Mouse (Mus musculus): Measurements from ENCODE around the gene Traf3ip1. TPM values are rescaled to one million over a fixed set of nuclear protein-coding genes. Genes with fewer than 3 reads are reported as not detected.
"Not testable (repeated sequence)": the region's sequence is repeated elsewhere in the genome, so short reads cannot be mapped to it uniquely, and the experiment has no call there.

The Traf3ip1 gene
- polyA plus RNA-seq, 1 experiment: 8.0 TPM

DNA sequence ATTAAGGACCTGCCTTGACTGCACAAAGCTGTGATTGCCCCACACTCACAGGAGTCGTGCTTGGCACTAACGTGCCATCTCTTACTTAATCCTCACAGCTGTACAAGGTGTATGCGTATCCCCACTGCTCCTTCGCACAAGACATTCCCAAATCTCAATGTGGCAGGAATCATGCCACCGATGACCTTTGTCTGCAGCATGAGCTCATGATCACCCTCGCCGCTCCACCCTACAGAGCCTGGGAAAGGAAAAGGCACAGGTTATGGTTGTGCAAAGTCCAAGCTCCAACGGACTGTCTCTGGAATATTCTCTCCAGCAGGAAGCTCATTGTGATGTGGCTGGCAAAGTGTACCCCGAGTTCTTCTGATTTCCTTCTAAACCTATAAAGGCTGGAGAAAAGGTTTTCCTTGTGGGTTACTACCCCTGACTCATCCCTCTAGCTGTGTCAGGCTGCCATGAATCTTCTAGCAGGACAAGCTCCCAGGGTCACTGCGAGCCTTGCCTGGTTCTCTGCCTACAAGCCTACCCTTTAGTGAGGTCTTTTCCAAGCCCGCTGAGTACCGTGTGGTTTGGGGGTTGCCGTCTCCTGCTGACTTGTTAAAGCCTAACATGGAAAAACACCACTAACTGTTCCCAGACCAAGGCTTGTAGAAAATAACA, 31.0 kb upstream of the Traf3ip1 start:
- TF ChIP-seq POLR2A (IDR thresholded peaks at IDR 0.05; ENCODE audit: low read depth, low read length) (no peak), CTCF (IDR thresholded peaks at IDR 0.05; ENCODE audit: borderline replicate concordance, insufficient read depth, low read length) (no peak)
- Histone ChIP-seq H3K4me1 (ENCODE audit: control insufficient read depth, insufficient read depth, low read length) (0 out of 2 replicates have a peak, but pooled peaks cover 5% of the 10 kb centered on the region), H3K4me3 (ENCODE audit: insufficient read depth, low read length) (no peak overlapping the region), H3K27ac (ENCODE audit: insufficient read depth, low read length) (no peak overlapping the region)

- TF ChIP-seq CTCF (IDR thresholded peaks at IDR 0.05; ENCODE audit: borderline replicate concordance, insufficient read depth, low read length) (no peak), POLR2A (IDR thresholded peaks at IDR 0.05; ENCODE audit: low read depth, low read length) (no peak)
- no peak overlapping the region for H3K4me3 ChIP-seq (ENCODE audit: insufficient read depth, low read length)
Observed at GRCm38 (mm10) chr1:91464436-91464835, 30.0 kb upstream of the Traf3ip1 start.

DNA sequence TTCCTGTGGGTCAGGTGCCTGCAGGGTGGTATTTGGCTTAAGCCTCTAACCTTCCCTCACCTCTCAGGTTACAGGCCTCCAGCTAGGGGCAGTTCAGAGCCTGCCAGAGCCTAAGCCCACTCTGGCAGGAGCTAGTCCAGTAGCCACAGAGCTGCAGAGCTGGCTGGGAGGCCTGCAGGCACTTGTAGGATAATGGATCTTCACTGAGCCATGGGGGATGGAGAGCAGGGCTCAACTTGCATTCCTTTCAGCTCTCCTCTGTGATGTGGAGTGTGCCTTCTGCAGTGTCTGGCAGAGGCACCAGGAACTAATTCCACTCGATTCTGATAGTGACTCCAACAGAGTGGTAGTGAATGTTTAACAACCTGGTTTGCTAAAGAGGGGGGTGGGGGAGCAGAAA, 29.2 kb upstream of the Traf3ip1 start:
- no peak overlapping the region for H3K4me3 ChIP-seq (ENCODE audit: insufficient read depth, low read length)
- TF ChIP-seq CTCF (IDR thresholded peaks at IDR 0.05; ENCODE audit: borderline replicate concordance, insufficient read depth, low read length) (no peak), POLR2A (IDR thresholded peaks at IDR 0.05; ENCODE audit: low read depth, low read length) (no peak)
- 0 out of 2 replicates have a peak, but pooled peaks cover 2% of the 10 kb centered on the region for H3K4me1 ChIP-seq (ENCODE audit: control insufficient read depth, insufficient read depth, low read length)
- no peak overlapping the region for H3K27ac ChIP-seq (ENCODE audit: insufficient read depth, low read length)

More at GRCm38 (mm10) chr1:91464436-91464835, 30.0 kb upstream of the Traf3ip1 start:
- no peak overlapping the region for H3K27ac ChIP-seq (ENCODE audit: insufficient read depth, low read length)
- 0 out of 2 replicates have a peak, but pooled peaks cover 3% of the 10 kb centered on the region for H3K4me1 ChIP-seq (ENCODE audit: control insufficient read depth, insufficient read depth, low read length)

- no peak overlapping the region for H3K4me3 ChIP-seq (ENCODE audit: insufficient read depth, low read length)
- no peak for TF ChIP-seq POLR2A (IDR thresholded peaks at IDR 0.05; ENCODE audit: low read depth, low read length)
- no peak for TF ChIP-seq CTCF (IDR thresholded peaks at IDR 0.05; ENCODE audit: borderline replicate concordance, insufficient read depth, low read length)
- H3K27ac ChIP-seq (ENCODE audit: insufficient read depth, low read length): no peak overlapping the region
- H3K4me1 ChIP-seq (ENCODE audit: control insufficient read depth, insufficient read depth, low read length): no peaks in the 10 kb centered on the region
Observed at GRCm38 (mm10) chr1:91466186-91466585, 28.3 kb upstream of the Traf3ip1 start.

- H3K4me3 ChIP-seq (ENCODE audit: insufficient read depth, low read length): no peak overlapping the region
- TF ChIP-seq POLR2A (IDR thresholded peaks at IDR 0.05; ENCODE audit: low read depth, low read length) (no peak), CTCF (IDR thresholded peaks at IDR 0.05; ENCODE audit: borderline replicate concordance, insufficient read depth, low read length) (no peak)
- H3K27ac ChIP-seq (ENCODE audit: insufficient read depth, low read length): no peak overlapping the region
- H3K4me1 ChIP-seq (ENCODE audit: control insufficient read depth, insufficient read depth, low read length): no peaks in the 10 kb centered on the region
Observed at GRCm38 (mm10) chr1:91469888-91470419, 24.5 kb upstream of the Traf3ip1 start.

- H3K4me3 ChIP-seq (ENCODE audit: insufficient read depth, low read length); H3K27ac ChIP-seq (ENCODE audit: insufficient read depth, low read length); H3K4me1 ChIP-seq (ENCODE audit: control insufficient read depth, insufficient read depth, low read length): not testable (repeated sequence)
Observed at GRCm38 (mm10) chr1:91478145-91478544, 16.3 kb upstream of the Traf3ip1 start.

DNA sequence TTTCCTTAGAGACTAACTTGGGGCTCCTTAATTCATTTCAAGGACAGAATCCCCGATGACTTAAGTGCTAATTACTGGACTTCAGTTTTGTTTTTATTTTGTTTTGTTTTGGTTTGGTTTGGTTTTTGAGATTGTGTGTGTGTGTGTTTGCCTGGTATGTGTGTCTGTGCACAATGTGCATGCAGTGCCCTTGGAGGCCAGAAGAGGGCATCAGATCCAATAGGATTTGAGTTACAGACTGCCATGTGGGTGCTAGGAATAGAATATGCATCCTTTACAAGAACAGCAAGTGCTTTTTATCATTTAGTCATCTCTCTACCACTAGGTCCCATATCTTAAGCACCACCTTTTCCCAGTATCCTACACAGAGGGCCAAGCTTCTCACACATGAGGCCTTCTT, 15.5 kb upstream of the Traf3ip1 start:
- no peaks in the 10 kb centered on the region for H3K4me1 ChIP-seq (ENCODE audit: control insufficient read depth, insufficient read depth, low read length)
- no peak overlapping the region for H3K4me3 ChIP-seq (ENCODE audit: insufficient read depth, low read length)
- no peak for TF ChIP-seq CTCF (IDR thresholded peaks at IDR 0.05; ENCODE audit: borderline replicate concordance, insufficient read depth, low read length)
- no peak for TF ChIP-seq POLR2A (IDR thresholded peaks at IDR 0.05; ENCODE audit: low read depth, low read length)
- H3K27ac ChIP-seq (ENCODE audit: insufficient read depth, low read length): no peak overlapping the region

DNA sequence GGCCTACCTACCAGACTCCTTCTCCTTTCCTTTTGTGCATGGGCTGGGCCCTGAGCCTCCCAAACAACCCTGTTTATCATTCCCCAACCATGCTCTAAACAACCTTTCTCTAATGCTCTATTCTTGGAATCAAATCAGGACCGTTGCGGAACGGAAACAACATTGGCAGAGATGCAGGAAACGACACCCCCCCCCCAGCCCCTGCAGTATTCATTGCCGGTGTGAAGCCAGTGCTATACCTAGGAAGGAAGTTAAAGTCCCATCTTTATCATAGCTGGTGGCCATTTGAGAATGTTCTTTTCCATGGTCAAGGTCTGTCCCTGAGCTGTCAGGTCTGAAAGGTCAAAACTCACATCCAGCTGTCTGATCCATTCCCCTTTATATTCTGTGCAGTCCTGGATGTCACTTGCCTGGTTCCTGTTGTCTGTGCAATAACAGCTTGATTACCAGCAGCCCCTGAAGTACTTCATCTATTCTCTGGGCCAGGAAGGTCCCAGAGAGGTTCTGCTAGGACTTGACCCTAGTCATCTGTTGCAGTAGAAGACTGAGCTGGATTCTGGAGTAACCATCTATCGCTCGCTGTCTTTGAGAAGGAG, 11.7 kb upstream of the Traf3ip1 start:
- Histone ChIP-seq H3K27ac (ENCODE audit: insufficient read depth, low read length) (no peak overlapping the region), H3K4me3 (ENCODE audit: insufficient read depth, low read length) (no peak overlapping the region), H3K4me1 (ENCODE audit: control insufficient read depth, insufficient read depth, low read length) (no peaks in the 10 kb centered on the region)
- TF ChIP-seq CTCF (IDR thresholded peaks at IDR 0.05; ENCODE audit: borderline replicate concordance, insufficient read depth, low read length): no peak
- TF ChIP-seq POLR2A (IDR thresholded peaks at IDR 0.05; ENCODE audit: low read depth, low read length): no peak

DNA sequence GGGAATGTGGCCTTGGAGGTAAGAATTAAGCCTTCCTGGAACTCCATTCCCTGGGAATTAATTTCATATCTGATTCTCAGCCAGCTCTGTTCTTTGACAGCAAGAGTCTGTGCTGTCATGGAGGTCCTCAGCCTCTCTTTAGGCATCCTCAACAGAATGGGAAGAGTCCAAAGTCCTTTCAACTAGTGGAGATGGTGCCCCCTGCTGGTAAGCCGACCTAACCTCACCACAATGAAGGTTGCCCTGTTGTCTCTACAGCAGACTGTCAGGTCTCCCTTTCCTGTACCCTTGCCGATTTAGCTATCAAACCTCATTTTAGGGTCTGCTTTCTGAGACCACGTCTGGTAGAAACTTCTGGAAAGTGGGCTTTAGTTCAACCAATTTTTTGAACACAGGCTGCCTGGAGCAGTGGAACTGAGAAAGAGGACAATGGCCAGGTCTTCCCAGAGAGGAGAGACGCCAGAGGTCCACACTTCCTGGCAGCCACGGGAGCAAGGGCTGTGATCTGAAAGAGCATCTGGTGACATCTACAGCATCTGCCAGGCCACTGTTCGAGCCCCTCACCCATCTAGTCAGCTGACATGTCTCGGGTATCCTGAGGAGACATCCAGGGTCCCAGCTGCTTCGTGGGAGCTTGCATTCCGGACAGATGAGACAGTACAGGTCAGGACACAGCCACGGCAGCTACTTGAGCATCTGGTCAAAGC, 11.0 kb upstream of the Traf3ip1 start:
- no peaks in the 10 kb centered on the region for H3K4me1 ChIP-seq (ENCODE audit: control insufficient read depth, insufficient read depth, low read length)
- TF ChIP-seq CTCF (IDR thresholded peaks at IDR 0.05; ENCODE audit: borderline replicate concordance, insufficient read depth, low read length): peak; percentile 74; the same call in 1 of the 2 replicates
- no peak for TF ChIP-seq POLR2A (IDR thresholded peaks at IDR 0.05; ENCODE audit: low read depth, low read length)
- no peak overlapping the region for H3K4me3 ChIP-seq (ENCODE audit: insufficient read depth, low read length)
- no peak overlapping the region for H3K27ac ChIP-seq (ENCODE audit: insufficient read depth, low read length)

GRCm38 (mm10) chr1:91484011-91484346, 10.5 kb upstream of the Traf3ip1 start:
- H3K4me3 ChIP-seq (ENCODE audit: insufficient read depth, low read length): no peak overlapping the region
- no peak overlapping the region for H3K27ac ChIP-seq (ENCODE audit: insufficient read depth, low read length)
- no peak for TF ChIP-seq POLR2A (IDR thresholded peaks at IDR 0.05; ENCODE audit: low read depth, low read length)
- no peak for TF ChIP-seq CTCF (IDR thresholded peaks at IDR 0.05; ENCODE audit: borderline replicate concordance, insufficient read depth, low read length)
- H3K4me1 ChIP-seq (ENCODE audit: control insufficient read depth, insufficient read depth, low read length): no peaks in the 10 kb centered on the region
